19 mouse cellular contexts compared by ENCODE assay signal in the genomic region with DNA sequence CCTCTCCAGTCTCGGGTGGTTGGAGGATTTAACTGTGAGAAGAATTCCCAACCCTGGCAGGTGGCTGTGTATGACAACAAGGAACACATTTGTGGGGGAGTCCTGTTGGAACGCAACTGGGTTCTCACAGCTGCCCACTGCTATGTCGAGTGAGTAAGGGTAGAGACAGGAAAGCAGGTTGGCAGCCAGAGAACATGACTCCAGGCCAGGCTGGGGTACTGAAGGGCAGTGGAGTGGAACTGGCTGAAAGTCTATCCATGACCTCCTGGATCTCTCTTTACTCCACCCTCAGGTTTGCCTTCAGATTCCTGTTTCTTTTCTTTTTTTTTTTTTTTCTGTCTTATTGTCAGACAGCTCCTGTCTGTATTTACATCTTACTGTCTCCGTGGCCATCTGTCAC. TPM values are rescaled to one million over a fixed set of nuclear protein-coding genes. Genes with fewer than 3 reads are reported as not detected.
DNase-seq lines count a peak whose midpoint lies in the region; ATAC-seq and TF ChIP-seq lines count a peak whose summit lies in the region.
"Had no signal": no experiment of that assay in that cellular context is flagged by ENCODE, and none has a peak within 500 bp of the region (broad histone marks: within the 10 kb centered on the region; RNA-seq: fewer than 3 reads in every experiment).

No protein-coding gene starts in this region.

- no peaks in the 10 kb centered on the region for H3K36me3 ChIP-seq in kidney, adult 2 months (ENCODE audit: control insufficient read depth, insufficient read depth, low read length)
- H3K36me3 ChIP-seq in forebrain, embryonic 12.5 days (replicated peaks) = no peaks in the 10 kb centered on the region
- H3K36me3 ChIP-seq: heart, embryonic 12.5 days; neural tube, embryonic 12.5 days had no signal

- no peaks in the 10 kb centered on the region for H3K4me1 ChIP-seq in kidney, adult 2 months (ENCODE audit: control insufficient read depth, insufficient read depth, low read length)
- no peaks in the 10 kb centered on the region for H3K4me1 ChIP-seq in forebrain, embryonic 12.5 days
- H3K4me1 ChIP-seq: heart, embryonic 12.5 days; neural tube, embryonic 12.5 days had no signal

- no peak for ATAC-seq in forebrain, embryonic 12.5 days (ENCODE audit: low FRiP score)
- ATAC-seq: forebrain, embryonic 14.5 days; hindbrain, postnatal 0 days; liver, postnatal 0 days had no signal

- no peak overlapping the region for H3K4me2 ChIP-seq in forebrain, embryonic 12.5 days
- H3K4me2 ChIP-seq: heart, embryonic 12.5 days; neural tube, embryonic 12.5 days had no signal

- H3K27me3 ChIP-seq in kidney, adult 2 months (replicated peaks; ENCODE audit: control insufficient read depth, insufficient read depth, low read length) = no peaks in the 10 kb centered on the region
- no peaks in the 10 kb centered on the region for H3K27me3 ChIP-seq in forebrain, embryonic 12.5 days
- H3K27me3 ChIP-seq: heart, embryonic 12.5 days; neural tube, embryonic 12.5 days had no signal

- no peak overlapping the region for H3K9ac ChIP-seq in forebrain, embryonic 12.5 days
- H3K9ac ChIP-seq: heart, embryonic 12.5 days; liver, postnatal 0 days; neural tube, embryonic 12.5 days had no signal

- H3K4me3 ChIP-seq in kidney, adult 2 months (ENCODE audit: insufficient read depth, low read depth, low read length) = no peak overlapping the region
- H3K4me3 ChIP-seq in forebrain, embryonic 12.5 days (replicated peaks) = no peak overlapping the region
- H3K4me3 ChIP-seq: heart, embryonic 12.5 days; neural tube, embryonic 12.5 days had no signal

- no peak for TF ChIP-seq CTCF in kidney, adult 2 months (conservative IDR thresholded peaks at IDR 0.05; ENCODE audit: insufficient read depth, insufficient read length, low read depth, low read length)

- 30% methylated on average over 4 of the region's 4 CpGs for WGBS in kidney, adult 2 months
- 67% methylated on average over 4 of the region's 4 CpGs for WGBS in forebrain, embryonic 12.5 days

- no peaks in the 10 kb centered on the region for H3K9me3 ChIP-seq in forebrain, embryonic 12.5 days
- H3K9me3 ChIP-seq: heart, embryonic 12.5 days; neural tube, embryonic 12.5 days had no signal

- peak; percentile 39 for DNase-seq in kidney, adult 11 months
- peak; percentile 52 for DNase-seq in kidney, adult 2 months
- DNase-seq in kidney, postnatal 25 days = peak; percentile 16 to 59
- peak; percentile 6 to 35 for DNase-seq in left cerebral cortex, postnatal 14 days (ENCODE audit: low spot score in 2 of 2)
- no peak for DNase-seq in thymus, postnatal 36 days
- no peak for DNase-seq in ovary, postnatal 36 days (ENCODE audit: low spot score)
- DNase-seq: adrenal gland, postnatal 14 days; cerebellum, adult 9-10 months; gastrocnemius, postnatal 14 days; heart, postnatal 4 days; liver, postnatal 0 days; thymus, adult 18-20 months had no signal

- peak overlapping the region; percentile 95 for H3K27ac ChIP-seq in kidney, adult 2 months (ENCODE audit: insufficient read depth, low read depth, low read length)
- H3K27ac ChIP-seq in forebrain, embryonic 12.5 days = no peak overlapping the region
- H3K27ac ChIP-seq: hindbrain, postnatal 0 days; neural tube, embryonic 12.5 days had no signal

- TF ChIP-seq POLR2A in kidney, adult 2 months (IDR thresholded peaks at IDR 0.05; ENCODE audit: low read depth, low read length) = no peak

- intact Hi-C loops in left cerebral cortex, postnatal 14 days (cut with DNase I) = no loop called here

RNA-seq across cellular contexts. Expression of gene Klk1b8, which starts 2.2 kb away (rescaled TPM):
- 1.0 and 1.1 TPM in 2 replicates for polyA plus RNA-seq in kidney, adult 2 months (2012; rRNA removed)
- total RNA-seq in left cerebral cortex, postnatal 14 days (2021) = not detected
- polyA plus RNA-seq in forebrain, embryonic 12.5 days (2016; fragmentation: Nextera tagmentation; extraction: Ambion mirVana) = not detected in 2 replicates
- total RNA-seq: adrenal gland, postnatal 14 days; heart, postnatal 4 days; hindbrain, postnatal 0 days; layer of hippocampus, postnatal 10 days had no signal
- polyA plus RNA-seq: forebrain, embryonic 14.5 days; heart, embryonic 12.5 days; limb, embryonic 14.5 days; liver, postnatal 0 days; neural tube, embryonic 12.5 days had no signal

RNA-seq across cellular contexts. Expression of gene Klk1b1, which starts 13.8 kb away (rescaled TPM):
- 0.11 and 0.52 TPM in 2 replicates for polyA plus RNA-seq in kidney, adult 2 months (2012; rRNA removed)
- total RNA-seq in left cerebral cortex, postnatal 14 days (2021) = not detected
- polyA plus RNA-seq in forebrain, embryonic 12.5 days (2016; fragmentation: Nextera tagmentation; extraction: Ambion mirVana) = not detected in 2 replicates
- total RNA-seq: adrenal gland, postnatal 14 days; gastrocnemius, postnatal 14 days; heart, postnatal 4 days; hindbrain, postnatal 0 days; layer of hippocampus, postnatal 10 days had no signal
- polyA plus RNA-seq: forebrain, embryonic 14.5 days; heart, embryonic 12.5 days; hindbrain, postnatal 0 days; limb, embryonic 14.5 days; liver, postnatal 0 days; neural tube, embryonic 12.5 days had no signal

RNA-seq across cellular contexts. Expression of gene Klk15, which starts 19.2 kb away (rescaled TPM):
- 0.09 and 0.19 TPM in 2 replicates for polyA plus RNA-seq in kidney, adult 2 months (2012; rRNA removed)
- not detected for total RNA-seq in left cerebral cortex, postnatal 14 days (2021)
- polyA plus RNA-seq in forebrain, embryonic 12.5 days (2016; fragmentation: Nextera tagmentation; extraction: Ambion mirVana) = not detected in 2 replicates
- total RNA-seq: adrenal gland, postnatal 14 days; gastrocnemius, postnatal 14 days; heart, postnatal 4 days; hindbrain, postnatal 0 days; layer of hippocampus, postnatal 10 days had no signal
- polyA plus RNA-seq: forebrain, embryonic 14.5 days; heart, embryonic 12.5 days; hindbrain, postnatal 0 days; limb, embryonic 14.5 days; liver, postnatal 0 days; neural tube, embryonic 12.5 days had no signal

RNA-seq across cellular contexts. Expression of gene Klk1b9, which starts 23.2 kb away (rescaled TPM):
- polyA plus RNA-seq in kidney, adult 2 months (2012; rRNA removed) = 1.6 and 1.7 TPM in 2 replicates
- not detected for total RNA-seq in left cerebral cortex, postnatal 14 days (2021)
- not detected in 2 replicates for polyA plus RNA-seq in forebrain, embryonic 12.5 days (2016; fragmentation: Nextera tagmentation; extraction: Ambion mirVana)
- total RNA-seq: adrenal gland, postnatal 14 days; gastrocnemius, postnatal 14 days; heart, postnatal 4 days; hindbrain, postnatal 0 days; layer of hippocampus, postnatal 10 days had no signal
- polyA plus RNA-seq: forebrain, embryonic 14.5 days; heart, embryonic 12.5 days; hindbrain, postnatal 0 days; limb, embryonic 14.5 days; liver, postnatal 0 days; neural tube, embryonic 12.5 days had no signal

RNA-seq across cellular contexts. Expression of gene Klk1b11, which starts 43.0 kb away (rescaled TPM):
- 0.52 and 0.99 TPM in 2 replicates for polyA plus RNA-seq in kidney, adult 2 months (2012; rRNA removed)
- total RNA-seq in left cerebral cortex, postnatal 14 days (2021) = not detected
- polyA plus RNA-seq in forebrain, embryonic 12.5 days (2016; fragmentation: Nextera tagmentation; extraction: Ambion mirVana) = not detected in 2 replicates
- total RNA-seq: adrenal gland, postnatal 14 days; gastrocnemius, postnatal 14 days; heart, postnatal 4 days; hindbrain, postnatal 0 days; layer of hippocampus, postnatal 10 days had no signal
- polyA plus RNA-seq: forebrain, embryonic 14.5 days; heart, embryonic 12.5 days; hindbrain, postnatal 0 days; limb, embryonic 14.5 days; liver, postnatal 0 days; neural tube, embryonic 12.5 days had no signal

Comparison
In these comparisons a context has a peak if more than half of its experiments do, and no peak if none do; other contexts are left out.
1. DNase-seq: peak in kidney, adult 11 months (single experiment), kidney, adult 2 months (single experiment), kidney, postnatal 25 days (2 of 2) and left cerebral cortex, postnatal 14 days (2 of 2); none in thymus, postnatal 36 days (0 of 2) and ovary, postnatal 36 days (single experiment).